Comparison of ENCODE assay signal across 8 mouse cellular contexts in genomic region chr17:21489500-21490001, GRCm38 (mm10). TPM values are rescaled to one million over a fixed set of nuclear protein-coding genes. Genes with fewer than 3 reads are reported as not detected.
A peak's percentile ranks its signal among the peaks of the same experiment; 100 is the strongest.
DNase-seq lines count a peak whose midpoint lies in the region; ATAC-seq and TF ChIP-seq lines count a peak whose summit lies in the region.

No protein-coding gene starts in this region.

- ATAC-seq in intestine, embryonic 16.5 days, result peak; percentile 52; the same call in 1 of the 2 replicates
- ATAC-seq in neural tube, embryonic 12.5 days (ENCODE audit: low FRiP score, low read depth), result no peak

- peak overlapping the region; percentile 62 for H3K4me3 ChIP-seq in layer of hippocampus, adult 2 months
- peak overlapping the region; percentile 93 for H3K4me3 ChIP-seq in intestine, embryonic 16.5 days (ENCODE audit: low read length)
- peak overlapping the region; percentile 66 for H3K4me3 ChIP-seq in neural tube, embryonic 12.5 days

- H3K27ac ChIP-seq in layer of hippocampus, adult 2 months, result peak overlapping the region; percentile 83
- peak overlapping the region; percentile 89; the same call in 1 of the 2 replicates for H3K27ac ChIP-seq in intestine, embryonic 16.5 days (ENCODE audit: low read length)
- no peak overlapping the region for H3K27ac ChIP-seq in neural tube, embryonic 12.5 days

- no peaks in the 10 kb centered on the region for H3K9me3 ChIP-seq in intestine, embryonic 16.5 days (ENCODE audit: control insufficient read depth, low read length)
- no peaks in the 10 kb centered on the region for H3K9me3 ChIP-seq in neural tube, embryonic 12.5 days

- peak overlapping the region; percentile 39 for H3K4me2 ChIP-seq in intestine, embryonic 16.5 days (ENCODE audit: low read depth, low read length)
- H3K4me2 ChIP-seq in neural tube, embryonic 12.5 days (replicated peaks), result peak overlapping the region; percentile 77

- peak overlapping the region; percentile 91 for H3K9ac ChIP-seq in intestine, embryonic 16.5 days (ENCODE audit: low read depth, low read length)
- peak overlapping the region; percentile 64 for H3K9ac ChIP-seq in neural tube, embryonic 12.5 days

- 9% methylated on average over 8 of the region's 8 CpGs for WGBS in intestine, embryonic 16.5 days
- WGBS in neural tube, embryonic 12.5 days, result 20% methylated on average over 8 of the region's 8 CpGs

- no peaks in the 10 kb centered on the region for H3K36me3 ChIP-seq in intestine, embryonic 16.5 days (ENCODE audit: control insufficient read depth, insufficient read depth, low read length)
- H3K36me3 ChIP-seq in neural tube, embryonic 12.5 days, result peaks cover 4% of the 10 kb centered on the region; the same call in 1 of the 2 replicates

- peaks cover 7% of the 10 kb centered on the region; the same call in 1 of the 2 replicates for H3K4me1 ChIP-seq in intestine, embryonic 16.5 days (ENCODE audit: control insufficient read depth, insufficient read depth, low read length)
- H3K4me1 ChIP-seq in neural tube, embryonic 12.5 days, result no peaks in the 10 kb centered on the region

- no peak for DNase-seq in layer of hippocampus, adult 2 months (ENCODE audit: low spot score in 2 of 2)
- no peak for DNase-seq in layer of hippocampus, adult 11-12 months (ENCODE audit: low spot score)
- peak; percentile 20 for DNase-seq in c-Kit-positive CD71-positive TER-119-negative erythroid progenitor cells, embryonic 14.5 days (ENCODE audit: low read depth)
- no peak for DNase-seq in frontal cortex, postnatal 14 days (ENCODE audit: low spot score in 2 of 2)
- DNase-seq in right cerebral cortex, postnatal 25 days, result no peak
- no peak for DNase-seq in kidney, adult 8-10 months

- H3K27me3 ChIP-seq in intestine, embryonic 16.5 days (replicated peaks; ENCODE audit: control insufficient read depth, insufficient read depth, low read length), result no peaks in the 10 kb centered on the region
- H3K27me3 ChIP-seq in neural tube, embryonic 12.5 days (replicated peaks), result no peaks in the 10 kb centered on the region

- no peak for TF ChIP-seq CTCF in layer of hippocampus, adult 2 months (conservative IDR thresholded peaks at IDR 0.05)

RNA-seq across cellular contexts. Expression of gene Zfp53, which starts 0.8 kb away (rescaled TPM):
- 1 to 10 TPM; 5.0 to 5.7 TPM for total RNA-seq in layer of hippocampus, adult 2 months (2021)
- polyA plus RNA-seq in intestine, embryonic 16.5 days (2015; fragmentation: Nextera tagmentation; extraction: Ambion mirVana), result 11.2 and 12.1 TPM in 2 replicates
- 8.1 and 9.5 TPM in 2 replicates for polyA plus RNA-seq in neural tube, embryonic 12.5 days (2016; fragmentation: Nextera tagmentation; extraction: Ambion mirVana)

RNA-seq across cellular contexts. Expression of gene Zfp51, which starts 39.4 kb away (rescaled TPM):
- 1 to 10 TPM; 3.7 to 3.8 TPM for total RNA-seq in layer of hippocampus, adult 2 months (2021)
- 13.2 and 14.0 TPM in 2 replicates for polyA plus RNA-seq in intestine, embryonic 16.5 days (2015; fragmentation: Nextera tagmentation; extraction: Ambion mirVana)
- polyA plus RNA-seq in neural tube, embryonic 12.5 days (2016; fragmentation: Nextera tagmentation; extraction: Ambion mirVana), result 13.8 and 15.1 TPM in 2 replicates

RNA-seq across cellular contexts. Expression of gene Zfp52, which starts 45.8 kb away (rescaled TPM):
- total RNA-seq in layer of hippocampus, adult 2 months (2021), result 1 to 10 TPM; 5.7 to 7.4 TPM
- 3.1 and 3.4 TPM in 2 replicates for polyA plus RNA-seq in intestine, embryonic 16.5 days (2015; fragmentation: Nextera tagmentation; extraction: Ambion mirVana)
- polyA plus RNA-seq in neural tube, embryonic 12.5 days (2016; fragmentation: Nextera tagmentation; extraction: Ambion mirVana), result 1.6 and 1.9 TPM in 2 replicates
